Mouse (Mus musculus) thymus, adult 2 months (tissue): ENCODE results near the gene Rtn4r. TPM values are rescaled to one million over a fixed set of nuclear protein-coding genes. Genes with fewer than 3 reads are reported as not detected.

ENCODE experiments used
- DNase-seq: peaks from one replicate; pipeline ENCODE4 v3.0.0; 2021
- H3K27ac ChIP-seq: fragments of 200-500 bp; 2 replicates; pipeline ENCODE4 v1.5.1; 2012; ENCODE audit warnings: low read length, control low read depth; ENCODE audit not compliant: control insufficient read depth, insufficient read depth
- H3K27me3 ChIP-seq: fragments of 200-500 bp; 2 replicates; pipeline ENCODE4 v1.6.1; 2012; ENCODE audit warnings: mild to moderate bottlenecking, low read length, moderate library complexity, mixed read lengths; ENCODE audit not compliant: control insufficient read depth, insufficient read depth
- H3K36me3 ChIP-seq: fragments of 200-500 bp; 2 replicates; pipeline ENCODE4 v1.6.1; 2012; ENCODE audit warnings: mild to moderate bottlenecking, low read length, moderate library complexity; ENCODE audit not compliant: control insufficient read depth, insufficient read depth
- H3K4me1 ChIP-seq: fragments of 200-500 bp; replicated peaks from 2 replicates; pipeline ENCODE4 v1.6.1; 2012; ENCODE audit warnings: low read length; ENCODE audit not compliant: control insufficient read depth, insufficient read depth
- H3K4me3 ChIP-seq: fragments of 200-500 bp; 2 replicates; pipeline ENCODE4 v1.5.1; 2012; ENCODE audit warnings: mild to moderate bottlenecking, low read length, control low read depth, moderate library complexity; ENCODE audit not compliant: control insufficient read depth, insufficient read depth
- CTCF ChIP-seq: fragments of 200-500 bp; IDR thresholded peaks from 2 replicates; pipeline ENCODE4 v1.5.1; 2012; ENCODE audit warnings: mild to moderate bottlenecking, control low read depth, low read length, moderate library complexity, borderline replicate concordance; ENCODE audit not compliant: control insufficient read depth, poor library complexity, insufficient read depth; ENCODE audit errors: extremely low read depth
- POLR2A ChIP-seq: fragments of 200-500 bp; IDR thresholded peaks from 2 replicates; pipeline ENCODE4 v1.6.1; 2012; ENCODE audit warnings: mild to moderate bottlenecking, low read length, control low read depth, moderate library complexity; ENCODE audit not compliant: control insufficient read depth, poor library complexity, insufficient read depth; ENCODE audit errors: extremely low read depth
- WGBS: fragments of 180-500 bp; shearing (Covaris S2); methylation state at CpG from one replicate; pipeline ENCODE4 v1.1.7; 2018; 5-methylcytosine and 5-hydroxymethylcytosine counted together
- polyA plus RNA-seq: library from polyadenylated mRNA; depleted of rRNA; stranded (reverse); fragments of >200 nt; gene quantifications from 2 replicates; pipeline ENCODE4 v1.2.3, GENCODE M21; 2012; rRNA removed

Gene Rtn4r
- polyA plus RNA-seq, 1 experiment, result 6.6 TPM

DNA sequence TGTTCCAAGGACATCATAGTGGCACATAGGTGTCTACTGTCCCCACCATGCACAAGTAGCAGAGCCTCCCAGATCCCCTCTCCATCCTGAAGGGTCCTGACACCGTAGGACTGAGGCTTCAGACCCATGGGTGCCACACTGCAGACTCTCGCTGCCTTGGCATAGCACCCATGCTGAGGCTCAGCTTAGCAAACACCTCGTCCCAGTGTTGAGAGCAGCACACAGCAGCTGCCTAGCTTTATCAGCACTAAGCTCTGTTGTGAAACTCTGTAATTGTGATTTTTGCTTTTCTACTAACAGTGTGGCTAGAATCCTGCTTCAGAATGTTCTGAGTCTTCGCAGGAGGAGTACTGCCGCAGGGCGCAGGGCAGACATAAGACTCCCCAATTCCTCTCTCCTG, 70.4 kb downstream of the Rtn4r start:
- DNase-seq, result no peak
- WGBS, result 95% methylated on average over 6 of the region's 6 CpGs
- Histone ChIP-seq H3K36me3 (no peaks in the 10 kb centered on the region), H3K4me1 (no peaks in the 10 kb centered on the region), H3K27me3 (no peaks in the 10 kb centered on the region), H3K4me3 (no peak overlapping the region), H3K27ac (no peak overlapping the region)
- TF ChIP-seq POLR2A (no peak), CTCF (no peak)

DNA sequence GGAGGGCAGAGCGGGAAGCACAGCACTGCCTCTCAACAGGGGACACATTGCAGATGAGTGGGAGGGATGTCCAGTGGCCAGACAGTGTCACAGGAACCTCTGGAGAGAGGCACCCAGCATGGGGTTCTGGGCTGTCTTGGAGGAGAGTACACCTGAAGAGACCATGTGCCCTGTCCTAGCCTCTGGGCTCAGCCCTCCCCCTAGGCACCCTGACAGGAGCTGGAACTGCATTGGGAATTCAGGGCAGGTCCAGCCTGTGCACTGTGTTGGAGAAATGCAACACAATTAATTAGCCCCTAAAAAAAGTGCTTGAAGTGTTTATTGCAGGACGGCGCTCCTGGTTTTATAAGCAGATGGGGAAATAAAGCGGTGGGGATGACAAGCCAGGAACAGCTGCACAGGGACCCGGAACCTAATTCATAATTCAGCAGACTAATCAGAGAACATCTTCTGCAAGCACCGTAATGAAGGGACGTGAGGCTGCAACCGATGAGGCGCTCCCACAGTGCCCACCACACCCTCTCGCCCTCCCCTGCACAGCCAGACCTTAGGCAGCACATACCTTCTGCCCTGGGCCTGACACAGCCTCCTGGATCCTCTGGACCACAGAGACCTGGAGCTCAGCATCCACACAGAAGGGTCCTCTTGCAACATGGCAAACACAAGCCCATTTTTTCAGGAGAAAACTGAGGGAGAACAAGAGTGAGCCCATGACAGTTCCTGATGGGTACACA, 71.1 kb downstream of the Rtn4r start:
- 93% methylated on average over 10 of the region's 10 CpGs for WGBS
- H3K27ac ChIP-seq, result no peak overlapping the region
- H3K27me3 ChIP-seq, result no peaks in the 10 kb centered on the region
- TF ChIP-seq CTCF (no peak), POLR2A (no peak)
- no peaks in the 10 kb centered on the region for H3K36me3 ChIP-seq
- no peaks in the 10 kb centered on the region for H3K4me1 ChIP-seq
- no peak overlapping the region for H3K4me3 ChIP-seq
- no peak for DNase-seq

DNA sequence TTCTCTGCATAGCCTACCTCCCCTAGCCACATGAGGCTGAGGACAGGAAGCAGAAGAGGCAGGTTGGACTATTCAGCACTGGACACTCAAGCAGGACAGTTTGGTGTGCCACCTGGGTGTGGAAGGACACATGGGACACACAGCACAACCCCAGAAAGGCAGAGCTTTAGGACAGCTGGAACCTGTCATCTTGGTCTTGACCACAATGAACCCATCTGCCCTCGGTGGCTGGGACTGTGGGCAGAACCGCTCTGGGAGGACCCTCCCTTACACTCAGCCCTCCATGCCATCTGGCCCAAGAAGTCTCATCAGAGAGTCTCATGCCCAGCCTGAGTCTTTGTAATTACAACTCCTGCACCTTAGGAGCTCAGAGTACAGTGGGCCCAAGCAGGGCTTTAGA, 72.6 kb downstream of the Rtn4r start:
- no peak for TF ChIP-seq POLR2A
- TF ChIP-seq CTCF, result no peak
- no peak overlapping the region for H3K4me3 ChIP-seq
- no peaks in the 10 kb centered on the region for H3K4me1 ChIP-seq
- DNase-seq, result no peak
- 50% methylated on average over 2 of the region's 2 CpGs for WGBS
- no peaks in the 10 kb centered on the region for H3K36me3 ChIP-seq
- H3K27me3 ChIP-seq, result no peaks in the 10 kb centered on the region
- no peak overlapping the region for H3K27ac ChIP-seq

DNA sequence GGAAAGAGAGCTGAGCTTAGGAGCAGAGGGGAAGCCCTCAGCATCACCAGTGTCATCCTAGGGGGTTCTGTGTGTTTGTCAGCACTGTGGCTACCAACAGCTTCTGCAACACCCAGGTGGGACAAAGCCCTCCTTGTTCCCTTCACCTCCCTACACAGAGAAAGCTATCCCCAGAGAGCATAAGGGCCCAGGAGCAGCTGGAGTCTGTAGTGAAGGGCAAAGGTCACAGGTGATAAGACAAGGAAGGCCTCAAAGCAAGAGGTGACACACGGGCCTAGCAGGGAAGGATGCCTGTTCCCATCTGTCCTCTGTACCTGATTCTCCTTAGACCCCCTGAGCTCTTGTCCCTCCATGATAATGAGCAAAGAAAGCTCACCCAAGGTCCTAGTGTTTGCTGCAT, 74.2 kb downstream of the Rtn4r start:
- WGBS, result 83% methylated on average over 1 of the region's 1 CpGs
- DNase-seq, result no peak
- H3K36me3 ChIP-seq, result no peaks in the 10 kb centered on the region
- no peaks in the 10 kb centered on the region for H3K27me3 ChIP-seq
- no peaks in the 10 kb centered on the region for H3K4me1 ChIP-seq
- no peak overlapping the region for H3K27ac ChIP-seq
- no peak overlapping the region for H3K4me3 ChIP-seq
- no peak for TF ChIP-seq CTCF
- TF ChIP-seq POLR2A, result no peak

Other genes with a start within 250 kb of the Rtn4r start
- gene Gm20518, start 236.0 kb upstream of the Rtn4r start, polyA plus RNA-seq, result 4.1 and 4.9 TPM in 2 replicates
- gene Tssk1, start 233.4 kb upstream of the Rtn4r start, polyA plus RNA-seq, result 0.06 and 0.12 TPM in 2 replicates
- gene Dgcr2, start 229.1 kb upstream of the Rtn4r start, polyA plus RNA-seq, result 214 and 215 TPM in 2 replicates
- 0.35 TPM in 1 of 2 replicates, not detected in the other for gene Tssk2, start 229.0 kb upstream of the Rtn4r start, polyA plus RNA-seq
- 45.5 and 48.9 TPM in 2 replicates for gene Ess2, start 216.3 kb upstream of the Rtn4r start, polyA plus RNA-seq
- 0.10 and 0.13 TPM in 2 replicates for gene Gsc2, start 212.6 kb upstream of the Rtn4r start, polyA plus RNA-seq
- gene Slc25a1, start 199.4 kb upstream of the Rtn4r start, polyA plus RNA-seq, result 126 and 151 TPM in 2 replicates
- 0.49 TPM in 1 of 2 replicates, not detected in the other for gene Vpreb2, start 147.2 kb upstream of the Rtn4r start, polyA plus RNA-seq
- 110 and 117 TPM in 2 replicates for gene Dgcr6, start 74.8 kb upstream of the Rtn4r start, polyA plus RNA-seq
- 74.1 and 84.2 TPM in 2 replicates for gene Prodh, start 37.4 kb upstream of the Rtn4r start, polyA plus RNA-seq
- 0.08 TPM in 2 replicates for gene Ccdc188, start 90.2 kb downstream of the Rtn4r start, polyA plus RNA-seq
- gene Zdhhc8, start 107.5 kb downstream of the Rtn4r start, polyA plus RNA-seq, result 316 and 374 TPM in 2 replicates
- 96.3 and 98.4 TPM in 2 replicates for gene Trmt2a, start 121.0 kb downstream of the Rtn4r start, polyA plus RNA-seq
- 81.8 and 116 TPM in 2 replicates for gene Ranbp1, start 121.1 kb downstream of the Rtn4r start, polyA plus RNA-seq
- not detected in 2 replicates for gene Gm49776, start 130.7 kb downstream of the Rtn4r start, polyA plus RNA-seq
- gene Dgcr8, start 161.6 kb downstream of the Rtn4r start, polyA plus RNA-seq, result 70.0 and 79.3 TPM in 2 replicates
- gene Tango2, start 220.5 kb downstream of the Rtn4r start, polyA plus RNA-seq, result 53.7 and 67.3 TPM in 2 replicates
- gene Arvcf, start 220.5 kb downstream of the Rtn4r start, polyA plus RNA-seq, result 52.3 and 56.0 TPM in 2 replicates